ENCODE assay signal across 28 mouse cellular contexts in genomic region chr2:77461413-77461812, GRCm38 (mm10).
"Had no signal": no experiment of that assay in that cellular context is flagged by ENCODE, and none has a peak within 500 bp of the region (broad histone marks: within the 10 kb centered on the region; RNA-seq: fewer than 3 reads in every experiment).

No protein-coding gene starts in this region.

- DNase-seq: cerebellum, adult 8-10 months; cerebellum, adult 9-10 months; cerebellum, adult 9-11 months; cerebellum, postnatal 10 days; cerebellum, postnatal 14 days; cerebellum, postnatal 25 days; cerebellum, postnatal 36 days; embryo, embryonic 11 days; forebrain, postnatal 0 days; gastrocnemius, adult 2 months; gastrocnemius, postnatal 10 days; gastrocnemius, postnatal 14 days; gastrocnemius, postnatal 25 days; gastrocnemius, postnatal 36 days; heart, adult 11 months; heart, adult 18-20 months; heart, adult 2 months had no signal

- H3K27me3 ChIP-seq: embryonic facial prominence, embryonic 12.5 days; embryonic facial prominence, embryonic 13.5 days; embryonic facial prominence, embryonic 15.5 days; forebrain, embryonic 12.5 days; forebrain, embryonic 13.5 days; forebrain, embryonic 15.5 days had no signal

- H3K4me1 ChIP-seq: embryonic facial prominence, embryonic 10.5 days; embryonic facial prominence, embryonic 12.5 days; embryonic facial prominence, embryonic 13.5 days; embryonic facial prominence, embryonic 15.5 days; forebrain, embryonic 10.5 days; forebrain, embryonic 12.5 days; forebrain, embryonic 13.5 days; forebrain, embryonic 15.5 days had no signal

- H3K4me2 ChIP-seq: embryonic facial prominence, embryonic 12.5 days; embryonic facial prominence, embryonic 13.5 days; embryonic facial prominence, embryonic 15.5 days; forebrain, embryonic 12.5 days; forebrain, embryonic 13.5 days; forebrain, embryonic 15.5 days had no signal

- H3K27ac ChIP-seq: embryonic facial prominence, embryonic 10.5 days; embryonic facial prominence, embryonic 12.5 days; embryonic facial prominence, embryonic 13.5 days; embryonic facial prominence, embryonic 15.5 days; forebrain, embryonic 10.5 days; forebrain, embryonic 12.5 days; forebrain, embryonic 13.5 days; forebrain, embryonic 15.5 days; heart, adult 2 months had no signal

- H3K4me3 ChIP-seq: embryonic facial prominence, embryonic 10.5 days; embryonic facial prominence, embryonic 12.5 days; embryonic facial prominence, embryonic 13.5 days; embryonic facial prominence, embryonic 15.5 days; erythroblast, embryonic 14.5 days; forebrain, embryonic 10.5 days; forebrain, embryonic 12.5 days; forebrain, embryonic 13.5 days; forebrain, embryonic 15.5 days; gastrocnemius, adult 2 months; heart, adult 2 months had no signal

- ATAC-seq: forebrain, embryonic 13.5 days; forebrain, embryonic 14.5 days; forebrain, embryonic 15.5 days; forebrain, embryonic 16.5 days; forebrain, postnatal 0 days had no signal

- H3K36me3 ChIP-seq: embryonic facial prominence, embryonic 10.5 days; embryonic facial prominence, embryonic 12.5 days; embryonic facial prominence, embryonic 13.5 days; embryonic facial prominence, embryonic 15.5 days; forebrain, embryonic 10.5 days; forebrain, embryonic 12.5 days; forebrain, embryonic 15.5 days had no signal
